Mouse (Mus musculus) adrenal gland, adult 2 months (tissue): Measurements from ENCODE around the gene Usp39. TPM values are rescaled to one million over a fixed set of nuclear protein-coding genes. Genes with fewer than 3 reads are reported as not detected.

ENCODE experiments used
- DNase-seq: peaks from one replicate; pipeline ENCODE4 v3.0.0; 2021
- polyA plus RNA-seq: library from polyadenylated mRNA; depleted of rRNA; stranded (reverse); fragments of >200 nt; gene quantifications from 2 replicates; pipeline ENCODE4 v1.2.3, GENCODE M21; 2012
- total RNA-seq, 2 experiments: library from RNA; stranded (reverse); gene quantifications; 2 replicates each; pipeline ENCODE4 v1.2.3; 2021

The Usp39 gene
- total and polyA plus RNA-seq, 3 experiments = 8.5 to 32.4 (median 31.2) TPM

GRCm38 (mm10) chr6:72352636-72353405 is 7.8 kb upstream of the Usp39 start:
- no peak for DNase-seq

GRCm38 (mm10) chr6:72350214-72350613 is 5.2 kb upstream of the Usp39 start:
- DNase-seq = no peak

- peak; percentile 31 for DNase-seq
Observed at GRCm38 (mm10) chr6:72348411-72348810, 3.4 kb upstream of the Usp39 start.

GRCm38 (mm10) chr6:72347166-72347941 is 2.4 kb upstream of the Usp39 start, which contains the start of gene 0610030E20Rik:
Gene 0610030E20Rik (plus strand): TSS chr6:72347317.
- peak; percentile 87 for DNase-seq

- no peak for DNase-seq
Observed at GRCm38 (mm10) chr6:72346261-72346660, 1.3 kb upstream of the Usp39 start.

GRCm38 (mm10) chr6:72345633-72346032 is 649 bp upstream of the Usp39 start:
- DNase-seq = no peak

- DNase-seq = no peak
Observed at GRCm38 (mm10) chr6:72344396-72345073, 449 bp downstream of the Usp39 start.

- DNase-seq = no peak
Observed at GRCm38 (mm10) chr6:72340481-72340880, 4.5 kb downstream of the Usp39 start.

- no peak for DNase-seq
Observed at GRCm38 (mm10) chr6:72333111-72333510, 11.9 kb downstream of the Usp39 start.

- DNase-seq = no peak
Observed at GRCm38 (mm10) chr6:72330133-72330532, 14.9 kb downstream of the Usp39 start.

- no peak for DNase-seq
Observed at GRCm38 (mm10) chr6:72329019-72329418, 16.0 kb downstream of the Usp39 start.

- peak; percentile 52 for DNase-seq
Observed at GRCm38 (mm10) chr6:72326274-72326673, 18.7 kb downstream of the Usp39 start.

GRCm38 (mm10) chr6:72323786-72324508 is 21.0 kb downstream of the Usp39 start:
- DNase-seq = no peak

GRCm38 (mm10) chr6:72322936-72323335 is 22.0 kb downstream of the Usp39 start:
- no peak for DNase-seq

- no peak for DNase-seq
Observed at GRCm38 (mm10) chr6:72319019-72319418, 26.0 kb downstream of the Usp39 start.

GRCm38 (mm10) chr6:72318440-72318839 is 26.5 kb downstream of the Usp39 start:
- no peak for DNase-seq

GRCm38 (mm10) chr6:72316044-72316443 is 28.9 kb downstream of the Usp39 start:
- DNase-seq = no peak

GRCm38 (mm10) chr6:72315384-72315783 is 29.6 kb downstream of the Usp39 start:
- DNase-seq = no peak

GRCm38 (mm10) chr6:72313124-72313867 is 31.7 kb downstream of the Usp39 start:
- DNase-seq = no peak

GRCm38 (mm10) chr6:72312198-72312597 is 32.8 kb downstream of the Usp39 start:
- DNase-seq = no peak

GRCm38 (mm10) chr6:72303510-72303909 is 41.5 kb downstream of the Usp39 start:
- DNase-seq = no peak
